Mouse (Mus musculus): ENCODE data around the gene Ripk1. TPM values are rescaled to one million over a fixed set of nuclear protein-coding genes. Genes with fewer than 3 reads are reported as not detected.

Gene Ripk1
- not detected in 2 replicates for polyA plus RNA-seq (2012; ENCODE audit: insufficient read depth, insufficient read length, low replicate concordance, missing spikeins)

GRCm38 (mm10) chr13:34002058-34003006 lies at the start of gene Ripk1, which contains the start of gene Serpinb6a:
Gene Ripk1, plus strand, starts transcription at chr13:34002363.
Gene Serpinb6a, minus strand, starts transcription at chr13:34002794.
- WGBS = under 1% methylated on average over 92 of the region's 92 CpGs
- H3K27ac ChIP-seq (ENCODE audit: insufficient read depth, low read depth, low read length) = peak within 1 kb of the TSS; percentile 16; the same call in 1 of the 2 replicates
- no peaks in the 10 kb centered on the region for H3K4me1 ChIP-seq (ENCODE audit: control insufficient read depth, insufficient read depth, low read length)
- TF ChIP-seq POLR2A (IDR thresholded peaks at IDR 0.05; ENCODE audit: insufficient read depth, low read depth, low read length) (peak; percentile 31), CTCF (IDR thresholded peaks at IDR 0.05; ENCODE audit: insufficient read depth, low read depth, low read length) (no peak)
- peak within 1 kb of the TSS; percentile 71 for H3K4me3 ChIP-seq (ENCODE audit: insufficient read depth, low read depth, low read length)

- WGBS = 89% methylated on average over 2 of the region's 2 CpGs
- H3K27ac ChIP-seq (ENCODE audit: insufficient read depth, low read depth, low read length) = no peak overlapping the region
- H3K4me1 ChIP-seq (ENCODE audit: control insufficient read depth, insufficient read depth, low read length) = no peaks in the 10 kb centered on the region
- H3K4me3 ChIP-seq (ENCODE audit: insufficient read depth, low read depth, low read length) = no peak overlapping the region
- TF ChIP-seq POLR2A (IDR thresholded peaks at IDR 0.05; ENCODE audit: insufficient read depth, low read depth, low read length) = no peak
- TF ChIP-seq CTCF (IDR thresholded peaks at IDR 0.05; ENCODE audit: insufficient read depth, low read depth, low read length) = no peak
Measured at GRCm38 (mm10) chr13:33952947-33953346, 49.2 kb upstream of the Ripk1 start.

GRCm38 (mm10) chr13:33956571-33957421 lies 45.4 kb upstream of the Ripk1 start:
- H3K4me1 ChIP-seq (ENCODE audit: control insufficient read depth, insufficient read depth, low read length) = no peaks in the 10 kb centered on the region
- H3K27ac ChIP-seq (ENCODE audit: insufficient read depth, low read depth, low read length) = no peak overlapping the region
- TF ChIP-seq POLR2A (IDR thresholded peaks at IDR 0.05; ENCODE audit: insufficient read depth, low read depth, low read length) = no peak
- no peak for TF ChIP-seq CTCF (IDR thresholded peaks at IDR 0.05; ENCODE audit: insufficient read depth, low read depth, low read length)
- 37% methylated on average over 6 of the region's 6 CpGs for WGBS
- H3K4me3 ChIP-seq (ENCODE audit: insufficient read depth, low read depth, low read length) = no peak overlapping the region

GRCm38 (mm10) chr13:33959771-33960170 lies 42.4 kb upstream of the Ripk1 start:
- WGBS = 96% methylated on average over 2 of the region's 2 CpGs
- Histone ChIP-seq H3K27ac (ENCODE audit: insufficient read depth, low read depth, low read length) (no peak overlapping the region), H3K4me3 (ENCODE audit: insufficient read depth, low read depth, low read length) (no peak overlapping the region), H3K4me1 (ENCODE audit: control insufficient read depth, insufficient read depth, low read length) (0 out of 2 replicates have a peak, but pooled peaks cover 2% of the 10 kb centered on the region)
- no peak for TF ChIP-seq CTCF (IDR thresholded peaks at IDR 0.05; ENCODE audit: insufficient read depth, low read depth, low read length)
- no peak for TF ChIP-seq POLR2A (IDR thresholded peaks at IDR 0.05; ENCODE audit: insufficient read depth, low read depth, low read length)

- H3K27ac ChIP-seq (ENCODE audit: insufficient read depth, low read depth, low read length) = no peak within 1 kb of the TSS
- H3K4me1 ChIP-seq (ENCODE audit: control insufficient read depth, insufficient read depth, low read length) = 0 out of 2 replicates have a peak, but pooled peaks cover 2% of the 10 kb centered on the region
- WGBS = 2% methylated on average over 22 of the region's 22 CpGs
- H3K4me3 ChIP-seq (ENCODE audit: insufficient read depth, low read depth, low read length) = peak within 1 kb of the TSS; percentile 48
- TF ChIP-seq CTCF (IDR thresholded peaks at IDR 0.05; ENCODE audit: insufficient read depth, low read depth, low read length) (peak; percentile 7; the same call in 1 of the 2 replicates), POLR2A (IDR thresholded peaks at IDR 0.05; ENCODE audit: insufficient read depth, low read depth, low read length) (0 out of 2 replicates have a peak, but pooled peaks have one; percentile 25)
Measured at GRCm38 (mm10) chr13:33964206-33965046, 37.7 kb upstream of the Ripk1 start, which contains the start of gene Nqo2. Gene Nqo2, plus strand, starts transcription at chr13:33964687.

- Histone ChIP-seq H3K4me1 (ENCODE audit: control insufficient read depth, insufficient read depth, low read length) (0 out of 2 replicates have a peak, but pooled peaks cover 2% of the 10 kb centered on the region), H3K27ac (ENCODE audit: insufficient read depth, low read depth, low read length) (no peak overlapping the region), H3K4me3 (ENCODE audit: insufficient read depth, low read depth, low read length) (peak overlapping the region; percentile 48)
- 18% methylated on average over 14 of the region's 14 CpGs for WGBS
- TF ChIP-seq CTCF (IDR thresholded peaks at IDR 0.05; ENCODE audit: insufficient read depth, low read depth, low read length) = no peak
- no peak for TF ChIP-seq POLR2A (IDR thresholded peaks at IDR 0.05; ENCODE audit: insufficient read depth, low read depth, low read length)
Measured at GRCm38 (mm10) chr13:33965056-33966024, 36.8 kb upstream of the Ripk1 start.

GRCm38 (mm10) chr13:33966025-33966412 lies 36.1 kb upstream of the Ripk1 start:
- TF ChIP-seq POLR2A (IDR thresholded peaks at IDR 0.05; ENCODE audit: insufficient read depth, low read depth, low read length) (no peak), CTCF (IDR thresholded peaks at IDR 0.05; ENCODE audit: insufficient read depth, low read depth, low read length) (no peak)
- 81% methylated on average over 4 of the region's 4 CpGs for WGBS
- H3K27ac ChIP-seq (ENCODE audit: insufficient read depth, low read depth, low read length) = no peak overlapping the region
- 0 out of 2 replicates have a peak, but pooled peaks cover 2% of the 10 kb centered on the region for H3K4me1 ChIP-seq (ENCODE audit: control insufficient read depth, insufficient read depth, low read length)
- no peak overlapping the region for H3K4me3 ChIP-seq (ENCODE audit: insufficient read depth, low read depth, low read length)

Measured in olfactory bulb, adult 2 months (tissue).